Mouse (Mus musculus) left cerebral cortex, postnatal 10 days (tissue): ENCODE measurements around the gene Snx6. TPM values are rescaled to one million over a fixed set of nuclear protein-coding genes. Genes with fewer than 3 reads are reported as not detected.
"Not testable (repeated sequence)": the region's sequence is repeated elsewhere in the genome, so short reads cannot be mapped to it uniquely, and the experiment has no call there.

Experiments used
- DNase-seq, 2 experiments: peaks; one replicate each; pipeline ENCODE4 v3.0.0; 2021 to 2022; ENCODE audit warnings: low spot score in 2 of 2, mixed read lengths in 1 of 2; ENCODE audit errors: extremely low spot score in 1 of 2
- intact Hi-C: fragments of 180-260 bp; cut with DNase I; formaldehyde crosslinking; loops from one replicate; pipeline ENCODE4 v1.15.1; 2025
- total RNA-seq, 2 experiments: library from RNA; stranded (reverse); gene quantifications; 2 replicates each; pipeline ENCODE4 v1.2.3; 2021

Gene Snx6
- total RNA-seq: 10 to 100 TPM; 49.7 to 50.9 TPM

GRCm38 (mm10) chr12:54795153-54795998 lies at the start of gene Snx6:
Snx6 (minus strand) TSS chr12:54795703.
- peak; percentile 71 to 92 for DNase-seq
- intact Hi-C loops: no loop called here

GRCm38 (mm10) chr12:54844415-54844814 lies 48.9 kb upstream of the Snx6 start:
- intact Hi-C loops: no loop called here
- no peak for DNase-seq

GRCm38 (mm10) chr12:54841576-54841975 lies 46.1 kb upstream of the Snx6 start:
- intact Hi-C loops: no loop called here
- no peak for DNase-seq

GRCm38 (mm10) chr12:54839815-54840214 lies 44.3 kb upstream of the Snx6 start:
- intact Hi-C loops: no loop called here
- DNase-seq: no peak

- DNase-seq: no peak
- intact Hi-C loops: no loop called here
Measured at GRCm38 (mm10) chr12:54838931-54839330, 43.4 kb upstream of the Snx6 start.

GRCm38 (mm10) chr12:54835608-54836570 lies 40.4 kb upstream of the Snx6 start:
- intact Hi-C loops: no loop called here
- no peak for DNase-seq

- peak; percentile 39 to 90 for DNase-seq
- intact Hi-C loops: no loop called here
Measured at GRCm38 (mm10) chr12:54834925-54835447, 39.5 kb upstream of the Snx6 start.

- intact Hi-C loops: no loop called here
- DNase-seq: no peak
Measured at GRCm38 (mm10) chr12:54833856-54834399, 38.4 kb upstream of the Snx6 start.

- not testable (repeated sequence) for DNase-seq
- intact Hi-C loops: loop anchor here (2.0 kb wide), 1 partner anchor 47 kb away; no protein-coding TSS in a partner anchor
Measured at GRCm38 (mm10) chr12:54831927-54832326, 36.4 kb upstream of the Snx6 start.

GRCm38 (mm10) chr12:54830574-54830973 lies 35.1 kb upstream of the Snx6 start:
- peak; percentile 80 to 82 for DNase-seq
- intact Hi-C loops: loop anchor here (2.0 kb wide), 1 partner anchor 48 kb away; no protein-coding TSS in a partner anchor

GRCm38 (mm10) chr12:54829876-54830275 lies 34.4 kb upstream of the Snx6 start:
- intact Hi-C loops: loop anchor here (2.0 kb wide), 1 partner anchor 49 kb away; no protein-coding TSS in a partner anchor
- no peak for DNase-seq

GRCm38 (mm10) chr12:54828043-54828442 lies 32.5 kb upstream of the Snx6 start:
- intact Hi-C loops: no loop called here
- no peak for DNase-seq

- DNase-seq: no peak
- intact Hi-C loops: no loop called here
Measured at GRCm38 (mm10) chr12:54825202-54825601, 29.7 kb upstream of the Snx6 start.

GRCm38 (mm10) chr12:54822836-54823426 lies 27.4 kb upstream of the Snx6 start:
- intact Hi-C loops: no loop called here

GRCm38 (mm10) chr12:54820684-54821161 lies 25.2 kb upstream of the Snx6 start:
- no peak for DNase-seq
- intact Hi-C loops: no loop called here

More at GRCm38 (mm10) chr12:54822836-54823426, 27.4 kb upstream of the Snx6 start:
- peak; percentile 80 to 82 for DNase-seq

- DNase-seq: no peak
- intact Hi-C loops: no loop called here
Measured at GRCm38 (mm10) chr12:54819181-54819935, 23.9 kb upstream of the Snx6 start.

GRCm38 (mm10) chr12:54810142-54810541 lies 14.6 kb upstream of the Snx6 start:
- DNase-seq: no peak
- intact Hi-C loops: no loop called here

- intact Hi-C loops: no loop called here
- DNase-seq: no peak
Measured at GRCm38 (mm10) chr12:54807481-54807880, 12.0 kb upstream of the Snx6 start.
